Mouse (Mus musculus) left cerebral cortex, postnatal 25 days (tissue): ENCODE results near the gene Fmo6. TPM values are rescaled to one million over a fixed set of nuclear protein-coding genes. Genes with fewer than 3 reads are reported as not detected.
A peak's percentile ranks its signal among the peaks of the same experiment; 100 is the strongest.

Experiments
- DNase-seq, 2 experiments: peaks; one replicate each; pipeline ENCODE4 v3.0.0; 2022; ENCODE audit warnings: low spot score in 2 of 2, mixed read lengths in 1 of 2
- intact Hi-C: fragments of 180-260 bp; cut with DNase I; formaldehyde crosslinking; loops from one replicate; pipeline ENCODE4 v1.15.1; 2025
- total RNA-seq, 2 experiments: library from RNA; stranded (reverse); gene quantifications; 2 replicates each; pipeline ENCODE4 v1.2.3; 2021

Fmo6 gene
- not detected for total RNA-seq

GRCm38 (mm10) chr1:162937415-162937814, at the start of gene Fmo6:
TSS of gene Fmo6 (minus strand) at chr1:162937515.
- DNase-seq = no peak
- intact Hi-C loops = no loop called here

- intact Hi-C loops = no loop called here
- no peak for DNase-seq
Observed at GRCm38 (mm10) chr1:162986777-162987176, 49.5 kb upstream of the Fmo6 start.

- intact Hi-C loops = no loop called here
- no peak for DNase-seq
Observed at GRCm38 (mm10) chr1:162986121-162986748, 48.9 kb upstream of the Fmo6 start.

GRCm38 (mm10) chr1:162984428-162984827, 47.1 kb upstream of the Fmo6 start, which contains the start of gene Fmo3:
TSS of gene Fmo3 (minus strand) at chr1:162984528.
- no peak for DNase-seq
- intact Hi-C loops = no loop called here

- DNase-seq = no peak
- intact Hi-C loops = no loop called here
Observed at GRCm38 (mm10) chr1:162963556-162963955, 26.2 kb upstream of the Fmo6 start.

- intact Hi-C loops = no loop called here
- no peak for DNase-seq
Observed at GRCm38 (mm10) chr1:162957422-162957821, 20.1 kb upstream of the Fmo6 start.

GRCm38 (mm10) chr1:162953079-162953478, 15.8 kb upstream of the Fmo6 start:
- intact Hi-C loops = no loop called here

GRCm38 (mm10) chr1:162949763-162950162, 12.4 kb upstream of the Fmo6 start:
- intact Hi-C loops = no loop called here
- no peak for DNase-seq

More at GRCm38 (mm10) chr1:162953079-162953478, 15.8 kb upstream of the Fmo6 start:
- DNase-seq = no peak

GRCm38 (mm10) chr1:162947934-162948333, 10.6 kb upstream of the Fmo6 start:
- no peak for DNase-seq
- intact Hi-C loops = no loop called here

GRCm38 (mm10) chr1:162946837-162947558, 9.7 kb upstream of the Fmo6 start:
- no peak for DNase-seq
- intact Hi-C loops = no loop called here

GRCm38 (mm10) chr1:162943700-162944099, 6.4 kb upstream of the Fmo6 start:
- intact Hi-C loops = no loop called here

GRCm38 (mm10) chr1:162938696-162939351, 1.5 kb upstream of the Fmo6 start:
- DNase-seq = no peak
- intact Hi-C loops = no loop called here

More at GRCm38 (mm10) chr1:162943700-162944099, 6.4 kb upstream of the Fmo6 start:
- no peak for DNase-seq

GRCm38 (mm10) chr1:162937970-162938695, 818 bp upstream of the Fmo6 start:
- intact Hi-C loops = no loop called here
- no peak for DNase-seq

GRCm38 (mm10) chr1:162934374-162935012, 2.8 kb downstream of the Fmo6 start:
- intact Hi-C loops = no loop called here
- peak in 1 of 2 experiments; percentile 49 for DNase-seq

- DNase-seq = no peak
- intact Hi-C loops = no loop called here
Observed at GRCm38 (mm10) chr1:162932386-162932785, 4.9 kb downstream of the Fmo6 start.

- intact Hi-C loops = no loop called here
- DNase-seq = no peak
Observed at GRCm38 (mm10) chr1:162931880-162932279, 5.4 kb downstream of the Fmo6 start.

GRCm38 (mm10) chr1:162931310-162931875, 5.9 kb downstream of the Fmo6 start:
- intact Hi-C loops = no loop called here

GRCm38 (mm10) chr1:162930631-162931030, 6.7 kb downstream of the Fmo6 start:
- intact Hi-C loops = no loop called here
- DNase-seq = no peak

More at GRCm38 (mm10) chr1:162931310-162931875, 5.9 kb downstream of the Fmo6 start:
- peak in 1 of 2 experiments; percentile 7 for DNase-seq

GRCm38 (mm10) chr1:162929146-162929545, 8.2 kb downstream of the Fmo6 start:
- intact Hi-C loops = no loop called here
- no peak for DNase-seq
